Mouse (Mus musculus) limb, embryonic 14.5 days (tissue): Measurements from ENCODE around the gene Gm13057. TPM values are rescaled to one million over a fixed set of nuclear protein-coding genes. Genes with fewer than 3 reads are reported as not detected.
"Not testable (repeated sequence)": the region's sequence is repeated elsewhere in the genome, so short reads cannot be mapped to it uniquely, and the experiment has no call there.

Source experiments
- ATAC-seq: fragments of 200-750 bp; cut with Nextera tagmentation; 2 replicates; pipeline ENCODE4 v1.8.0; 2017; ENCODE audit warnings: low read depth, moderate number of reproducible peaks, moderate TSS enrichment; ENCODE audit not compliant: low FRiP score
- DNase-seq: peaks from one replicate; pipeline ENCODE4 v3.0.0-alpha.2; 2015; ENCODE audit warnings: low spot score
- H3K27ac ChIP-seq: fragments of 300-500 bp; sonication (generic); replicated peaks from 2 replicates; pipeline ENCODE4 v1.5.1; 2014; ENCODE audit warnings: low read depth, mild to moderate bottlenecking, low read length, moderate library complexity, mixed read lengths
- H3K27me3 ChIP-seq: fragments of 300-500 bp; sonication (generic); 2 replicates; pipeline ENCODE4 v1.6.1; 2014; ENCODE audit warnings: low read length, mixed read lengths; ENCODE audit not compliant: control insufficient read depth, insufficient read depth
- H3K36me3 ChIP-seq: fragments of 300-500 bp; sonication (generic); 2 replicates; pipeline ENCODE4 v1.6.1; 2014; ENCODE audit warnings: mild to moderate bottlenecking, low read length, moderate library complexity, mixed read lengths; ENCODE audit not compliant: control insufficient read depth, insufficient read depth
- H3K4me1 ChIP-seq: fragments of 300-500 bp; sonication (generic); 2 replicates; pipeline ENCODE4 v1.6.1; 2014; ENCODE audit warnings: antibody characterized with exemption, low read length, mixed read lengths; ENCODE audit not compliant: control insufficient read depth, insufficient read depth
- H3K4me2 ChIP-seq: fragments of 300-500 bp; sonication (generic); replicated peaks from 2 replicates; pipeline ENCODE4 v1.6.1; 2014; ENCODE audit warnings: low read depth, mild to moderate bottlenecking, low read length, moderate library complexity; ENCODE audit not compliant: severe bottlenecking
- H3K4me3 ChIP-seq: fragments of 300-500 bp; sonication (generic); replicated peaks from 2 replicates; pipeline ENCODE4 v1.5.1; 2014; ENCODE audit warnings: low read length
- H3K9ac ChIP-seq: fragments of 300-500 bp; sonication (generic); 2 replicates; pipeline ENCODE4 v1.6.1; 2014; ENCODE audit warnings: mild to moderate bottlenecking, low read depth, low read length, moderate library complexity; ENCODE audit not compliant: severe bottlenecking
- H3K9me3 ChIP-seq: fragments of 300-500 bp; sonication (generic); 2 replicates; pipeline ENCODE4 v1.6.1; 2016; ENCODE audit warnings: low read length; ENCODE audit not compliant: control insufficient read depth
- POLR2A ChIP-seq: fragments of 200-500 bp; IDR thresholded peaks from 2 replicates; pipeline ENCODE4 v1.8.0; 2012; ENCODE audit warnings: inconsistent platforms, mild to moderate bottlenecking, moderate library complexity, borderline replicate concordance; ENCODE audit not compliant: insufficient read depth, insufficient read length; ENCODE audit errors: extremely low read depth
- WGBS: fragments of 180-500 bp; shearing (Covaris S2); extraction: QIAGEN DNeasy Blood & Tissue Kit; methylation state at CpG from one replicate; pipeline ENCODE4 v1.1.7; 2014; 5-methylcytosine and 5-hydroxymethylcytosine counted together
- polyA plus RNA-seq, 2 experiments: library from polyadenylated mRNA; depleted of rRNA in 1 of 2; stranded (reverse) in 1 of 2; unstranded in 1 of 2; fragments of >200 nt; fragmentation: Nextera tagmentation in 1 of 2; extraction: Ambion mirVana in 1 of 2; gene quantifications; 2 replicates each; pipeline versions ENCODE4 v1.2.1 to v1.2.3; 2012 to 2014

Gene Gm13057
- not detected in 2 replicates for polyA plus RNA-seq (2012; rRNA removed)
- not detected in 2 replicates for polyA plus RNA-seq (2014; fragmentation: Nextera tagmentation; extraction: Ambion mirVana)

- not testable (repeated sequence) for H3K9ac ChIP-seq, H3K9me3 ChIP-seq, ATAC-seq, H3K27ac ChIP-seq, H3K4me1 ChIP-seq, H3K36me3 ChIP-seq, H3K4me3 ChIP-seq, H3K27me3 ChIP-seq, DNase-seq, H3K4me2 ChIP-seq
- WGBS: no CpG with 5 or more reads among the region's 3 CpGs
Observed at GRCm38 (mm10) chr4:143551400-143551799, at the start of gene Gm13057, which contains the start of gene BC080695. Gene Gm13057 (plus strand): TSS chr4:143551709. Gene BC080695 (plus strand): TSS chr4:143551700.

GRCm38 (mm10) chr4:143511043-143511442 lies 40.5 kb upstream of the Gm13057 start, which contains the start of gene Gm13043:
Gene Gm13043 (plus strand): TSS chr4:143511343.
- no peak within 1 kb of the TSS for H3K9ac ChIP-seq
- H3K27ac ChIP-seq: no peak within 1 kb of the TSS
- DNase-seq: no peak
- no peaks in the 10 kb centered on the region for H3K36me3 ChIP-seq
- H3K4me1 ChIP-seq: no peaks in the 10 kb centered on the region
- WGBS: 89% methylated on average over 3 of the region's 3 CpGs
- no peak for TF ChIP-seq POLR2A
- ATAC-seq: no peak
- H3K4me3 ChIP-seq: no peak within 1 kb of the TSS
- no peaks in the 10 kb centered on the region for H3K9me3 ChIP-seq
- H3K27me3 ChIP-seq: no peaks in the 10 kb centered on the region
- H3K4me2 ChIP-seq: no peak within 1 kb of the TSS

- not testable (repeated sequence) for H3K27me3 ChIP-seq, H3K9me3 ChIP-seq, H3K4me2 ChIP-seq, H3K36me3 ChIP-seq, H3K27ac ChIP-seq, H3K9ac ChIP-seq, DNase-seq, H3K4me3 ChIP-seq, ATAC-seq, H3K4me1 ChIP-seq
- WGBS: no CpG with 5 or more reads among the region's 3 CpGs
Observed at GRCm38 (mm10) chr4:143535654-143536053, 15.9 kb upstream of the Gm13057 start, which contains the start of gene Gm13040. Gene Gm13040 (plus strand): TSS chr4:143535954.

Other genes starting within 250 kb of the Gm13057 start
- gene Lrrc38, start 202.0 kb upstream of the Gm13057 start, polyA plus RNA-seq (2012; rRNA removed): 1.8 and 2.4 TPM in 2 replicates
- 1.2 and 1.5 TPM in 2 replicates for gene Lrrc38, start 202.0 kb upstream of the Gm13057 start, polyA plus RNA-seq (2014; fragmentation: Nextera tagmentation; extraction: Ambion mirVana)
- gene Pramel1, start 157.3 kb upstream of the Gm13057 start, polyA plus RNA-seq (2012; rRNA removed): 0.03 TPM in 1 of 2 replicates, not detected in the other
- gene Pramel1, start 157.3 kb upstream of the Gm13057 start, polyA plus RNA-seq (2014; fragmentation: Nextera tagmentation; extraction: Ambion mirVana): not detected in 2 replicates
- gene Pramef8, start 139.3 kb upstream of the Gm13057 start, polyA plus RNA-seq (2012; rRNA removed): 11.4 and 13.8 TPM in 2 replicates
- gene Pramef8, start 139.3 kb upstream of the Gm13057 start, polyA plus RNA-seq (2014; fragmentation: Nextera tagmentation; extraction: Ambion mirVana): 13.5 and 14.0 TPM in 2 replicates
- gene Oog4, start 101.4 kb upstream of the Gm13057 start, polyA plus RNA-seq (2012; rRNA removed): not detected in 2 replicates
- not detected in 2 replicates for gene Oog4, start 101.4 kb upstream of the Gm13057 start, polyA plus RNA-seq (2014; fragmentation: Nextera tagmentation; extraction: Ambion mirVana)
- gene Gm13043, start 40.4 kb upstream of the Gm13057 start, polyA plus RNA-seq (2012; rRNA removed): not detected in 2 replicates
- gene Gm13043, start 40.4 kb upstream of the Gm13057 start, polyA plus RNA-seq (2014; fragmentation: Nextera tagmentation; extraction: Ambion mirVana): not detected in 2 replicates
- not detected in 2 replicates for gene Gm13040, start 15.8 kb upstream of the Gm13057 start, polyA plus RNA-seq (2012; rRNA removed)
- not detected in 2 replicates for gene Gm13040, start 15.8 kb upstream of the Gm13057 start, polyA plus RNA-seq (2014; fragmentation: Nextera tagmentation; extraction: Ambion mirVana)
- not detected in 2 replicates for gene BC080695, start within 50 bp of the Gm13057 start, polyA plus RNA-seq (2012; rRNA removed)
- not detected in 2 replicates for gene BC080695, start within 50 bp of the Gm13057 start, polyA plus RNA-seq (2014; fragmentation: Nextera tagmentation; extraction: Ambion mirVana)
- gene Gm13083, start 63.3 kb downstream of the Gm13057 start, polyA plus RNA-seq (2012; rRNA removed): not detected in 2 replicates
- gene Gm13083, start 63.3 kb downstream of the Gm13057 start, polyA plus RNA-seq (2014; fragmentation: Nextera tagmentation; extraction: Ambion mirVana): not detected in 2 replicates
- gene Gm13088, start 105.5 kb downstream of the Gm13057 start, polyA plus RNA-seq (2012; rRNA removed): not detected in 2 replicates
- not detected in 2 replicates for gene Gm13088, start 105.5 kb downstream of the Gm13057 start, polyA plus RNA-seq (2014; fragmentation: Nextera tagmentation; extraction: Ambion mirVana)
- gene Gm13089, start 151.0 kb downstream of the Gm13057 start, polyA plus RNA-seq (2012; rRNA removed): not detected in 2 replicates
- not detected in 2 replicates for gene Gm13089, start 151.0 kb downstream of the Gm13057 start, polyA plus RNA-seq (2014; fragmentation: Nextera tagmentation; extraction: Ambion mirVana)
- not detected in 2 replicates for gene Gm13078, start 167.7 kb downstream of the Gm13057 start, polyA plus RNA-seq (2012; rRNA removed)
- not detected in 2 replicates for gene Gm13078, start 167.7 kb downstream of the Gm13057 start, polyA plus RNA-seq (2014; fragmentation: Nextera tagmentation; extraction: Ambion mirVana)
- not detected in 2 replicates for gene Gm13023, start 237.6 kb downstream of the Gm13057 start, polyA plus RNA-seq (2012; rRNA removed)
- gene Gm13023, start 237.6 kb downstream of the Gm13057 start, polyA plus RNA-seq (2014; fragmentation: Nextera tagmentation; extraction: Ambion mirVana): not detected in 2 replicates